Mouse (Mus musculus) kidney, adult 8-10 months (tissue): ENCODE measurements around the gene Cxxc4.
"Not testable (repeated sequence)": the region's sequence is repeated elsewhere in the genome, so short reads cannot be mapped to it uniquely, and the experiment has no call there.

ENCODE experiments used
- DNase-seq, 2 experiments: peaks; one replicate each; pipeline ENCODE4 v3.0.0; 2022

Cxxc4 gene

DNA sequence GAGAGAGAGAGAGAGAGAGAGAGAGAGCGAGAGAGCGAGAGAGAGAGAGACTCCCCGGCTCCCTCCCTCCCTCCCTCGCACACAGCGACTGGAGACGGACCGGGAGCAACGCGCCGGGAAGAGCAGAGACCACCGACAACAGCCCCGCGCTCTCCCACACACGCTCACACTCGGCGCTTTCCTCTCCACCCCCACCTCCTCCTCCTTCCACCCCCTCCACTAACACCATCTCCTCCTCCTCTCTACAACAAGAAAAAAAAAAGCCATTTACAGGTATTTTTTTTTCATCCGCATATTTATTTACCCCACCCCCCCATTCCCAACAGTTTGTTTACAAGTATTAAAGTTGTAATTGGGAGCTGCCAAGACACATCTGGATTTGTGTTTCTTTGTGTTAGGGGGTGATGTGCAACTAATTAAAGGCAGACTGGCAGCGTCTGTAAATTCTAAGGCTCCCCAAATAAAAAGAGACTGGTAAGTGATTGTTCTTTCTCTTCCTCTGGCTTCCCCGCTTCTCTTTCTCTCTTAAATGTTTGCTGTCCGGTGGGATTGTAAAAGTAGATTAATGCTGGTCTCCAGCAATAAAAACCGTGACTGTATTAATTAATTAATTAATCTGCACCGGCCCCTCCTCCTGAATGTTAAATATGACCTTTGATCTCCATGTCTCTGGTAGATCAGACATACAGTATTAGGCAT, at the start of gene Cxxc4:
TSS of gene Cxxc4 (plus strand) at position 71 of the 699 bp plus-strand sequence.
- no peak for DNase-seq

DNA sequence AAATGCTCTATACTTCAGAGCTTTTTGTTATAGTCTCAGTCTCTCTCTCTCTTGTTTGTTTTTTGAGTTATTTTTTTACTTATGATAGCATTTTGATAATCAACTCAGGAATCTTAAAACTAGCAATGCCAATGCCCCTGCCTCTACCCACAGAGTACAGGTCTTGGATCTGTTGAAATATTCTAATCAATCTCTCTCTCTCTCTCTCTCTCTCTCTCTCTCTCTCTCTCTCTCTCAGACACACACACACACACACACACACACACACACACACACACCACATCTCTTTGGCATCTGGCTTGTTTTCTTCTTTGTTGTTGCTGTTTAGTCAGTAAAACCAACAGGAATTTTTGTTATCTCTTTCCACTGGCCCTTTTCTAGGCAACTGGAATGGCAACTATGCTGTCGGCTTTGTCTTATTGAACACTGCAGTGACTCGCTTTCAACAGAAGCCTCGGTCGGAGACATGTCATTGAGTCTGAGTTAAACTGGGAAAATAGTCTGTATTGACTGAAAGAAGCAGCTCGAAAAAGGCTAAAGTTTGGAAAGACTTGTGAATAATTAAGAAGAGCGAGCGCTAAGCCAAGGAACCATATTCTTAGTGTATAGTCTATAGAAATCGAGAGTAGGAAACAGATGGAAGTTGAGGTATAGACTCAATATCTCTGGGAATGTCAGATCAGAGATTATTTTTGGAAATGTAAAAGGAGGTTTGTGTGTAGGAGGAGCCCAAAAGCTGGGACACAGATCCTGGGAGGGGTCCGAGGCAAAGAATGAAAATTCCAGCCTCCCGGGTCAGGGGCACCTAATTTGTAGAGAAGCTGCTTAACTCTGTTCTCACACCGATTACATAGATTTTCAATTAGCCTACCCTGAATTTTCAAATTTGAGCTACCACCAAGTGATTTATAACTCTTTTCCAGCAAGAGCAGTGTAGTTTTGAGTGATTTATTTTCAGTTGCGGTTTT, 47.0 kb upstream of the Cxxc4 start:
- no peak for DNase-seq

DNA sequence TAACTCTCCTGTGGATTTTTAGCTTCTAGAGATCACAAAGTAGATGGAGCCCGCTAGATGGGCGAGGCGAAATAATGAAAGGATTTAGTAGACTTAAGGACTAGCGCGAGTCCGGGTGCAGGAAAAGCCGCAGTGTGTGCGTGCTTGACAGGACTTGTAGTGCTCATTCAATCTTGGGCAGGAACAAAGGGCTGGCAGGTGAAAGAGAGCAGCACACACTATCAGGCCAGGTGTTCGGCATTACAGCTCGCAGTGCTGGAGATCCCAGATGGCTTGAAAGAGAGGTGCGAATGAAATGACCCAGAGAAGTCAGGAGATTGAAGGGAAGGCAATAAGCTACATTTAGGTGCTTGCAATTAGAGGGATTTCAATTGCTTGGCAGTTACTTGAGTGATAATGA, 46.2 kb upstream of the Cxxc4 start:
- no peak for DNase-seq

DNA sequence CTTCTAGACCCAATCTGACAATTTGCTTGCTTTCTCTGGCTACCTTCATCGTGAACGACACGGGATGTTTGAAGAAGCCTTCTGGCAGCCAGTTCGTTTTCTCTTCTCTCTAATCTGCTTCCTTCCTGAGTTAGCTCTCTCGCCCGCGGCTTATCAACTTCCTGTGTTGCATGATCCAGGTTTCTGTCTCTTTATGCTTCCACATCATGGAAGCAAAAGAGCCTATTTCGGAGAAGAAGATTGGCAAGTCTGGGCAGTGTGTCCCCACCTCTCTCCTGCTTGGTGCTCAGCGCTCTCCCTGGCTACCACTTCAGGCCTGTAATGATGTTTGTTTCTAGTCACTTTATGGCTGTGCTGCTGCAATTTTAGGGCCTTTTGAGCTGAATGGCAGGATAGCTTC, 36.4 kb upstream of the Cxxc4 start:
- DNase-seq: no peak

DNA sequence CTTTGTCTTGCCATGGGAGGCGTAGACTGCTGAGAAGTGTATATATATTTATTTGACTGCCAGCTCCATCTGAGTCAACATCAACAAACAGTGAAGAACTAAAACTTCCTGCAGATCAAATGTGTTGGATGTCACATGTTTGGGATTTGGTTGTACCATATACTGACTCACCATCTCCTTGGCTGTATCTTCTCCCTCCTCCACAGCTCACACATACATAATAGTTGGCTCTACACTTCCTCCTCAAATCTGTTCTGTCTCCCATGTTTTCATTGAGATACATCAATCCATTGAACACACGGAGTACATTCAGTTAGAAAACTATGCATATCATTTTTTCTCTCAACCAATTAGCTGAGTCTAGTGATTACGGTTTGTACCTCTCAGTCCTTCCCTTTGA, 29.7 kb upstream of the Cxxc4 start:
- DNase-seq: no peak

DNA sequence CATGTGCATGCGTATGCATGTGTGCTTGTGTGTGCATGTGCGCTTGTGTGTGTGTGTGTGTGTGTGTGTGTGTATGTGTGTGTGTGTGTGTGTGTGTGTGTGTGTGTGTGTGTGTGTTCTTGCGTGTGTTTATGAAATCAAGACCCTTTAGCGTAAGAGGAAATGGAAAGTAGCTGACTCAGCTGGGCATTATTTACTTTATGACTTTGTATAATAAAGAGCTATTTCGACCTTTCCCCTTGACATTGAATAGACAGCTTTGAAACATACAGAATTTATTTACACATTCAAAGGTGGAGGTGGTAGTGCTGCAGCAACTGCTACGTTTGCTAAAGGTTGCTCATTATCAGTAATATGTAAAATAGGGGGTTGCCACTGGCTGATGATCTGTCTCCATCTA, 25.3 kb upstream of the Cxxc4 start:
- DNase-seq: no peak

DNA sequence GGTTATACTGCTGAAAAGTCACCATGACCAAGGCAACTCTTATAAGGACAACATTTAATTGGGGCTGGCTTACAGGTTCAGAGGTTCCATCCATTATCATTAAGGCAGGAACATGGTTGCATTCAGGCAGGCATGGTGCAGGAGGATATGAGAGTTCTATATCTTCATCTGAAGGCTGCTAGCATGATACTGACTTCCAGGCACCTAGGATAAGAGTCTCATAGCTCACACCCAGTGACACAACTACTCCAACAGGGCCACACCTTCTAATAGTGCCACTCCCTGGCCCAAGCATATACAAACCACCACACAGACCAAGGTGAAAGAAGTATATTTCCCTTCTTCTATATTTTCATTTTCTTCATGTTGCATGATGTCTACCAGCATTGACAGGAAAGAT, 16.4 kb upstream of the Cxxc4 start:
- DNase-seq: not testable (repeated sequence)

DNA sequence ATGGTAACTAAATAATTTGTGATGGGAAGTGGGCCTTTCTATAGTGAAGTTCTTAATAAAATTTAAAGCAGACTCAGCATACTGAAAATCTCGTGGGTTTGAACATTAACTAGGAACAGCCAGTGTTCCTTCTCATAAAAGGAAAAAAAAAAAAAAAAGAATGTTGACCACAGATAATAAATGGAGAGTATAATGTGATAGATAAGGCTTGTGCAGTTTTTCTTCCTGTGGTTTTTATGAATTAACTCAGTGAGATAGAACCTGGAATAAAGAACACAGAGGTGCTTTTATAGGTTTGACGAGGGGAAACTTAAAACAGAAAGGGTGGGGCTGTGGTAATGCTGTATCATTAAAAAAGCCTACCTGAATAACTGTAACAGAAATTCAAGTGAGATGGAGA, 15.3 kb upstream of the Cxxc4 start:
- no peak for DNase-seq

DNA sequence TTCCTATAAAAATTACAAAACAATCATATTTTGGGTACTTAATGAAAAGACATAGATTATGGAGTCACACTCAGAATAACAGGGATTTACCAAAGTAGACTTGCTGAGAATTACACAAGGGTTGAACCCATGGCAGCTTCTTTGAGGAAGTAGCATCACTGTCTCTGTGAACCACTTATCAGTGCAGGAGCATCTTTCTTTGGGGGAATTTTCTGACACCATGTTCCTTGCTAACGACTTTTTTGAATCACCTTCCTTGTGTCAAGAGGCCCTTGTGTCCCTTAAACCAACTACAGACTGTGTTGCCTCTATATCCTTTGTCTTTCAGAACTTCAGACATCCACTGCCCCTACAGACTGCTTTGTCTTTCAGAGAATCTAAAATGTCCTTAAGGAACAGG, 13.7 kb upstream of the Cxxc4 start:
- DNase-seq: no peak

DNA sequence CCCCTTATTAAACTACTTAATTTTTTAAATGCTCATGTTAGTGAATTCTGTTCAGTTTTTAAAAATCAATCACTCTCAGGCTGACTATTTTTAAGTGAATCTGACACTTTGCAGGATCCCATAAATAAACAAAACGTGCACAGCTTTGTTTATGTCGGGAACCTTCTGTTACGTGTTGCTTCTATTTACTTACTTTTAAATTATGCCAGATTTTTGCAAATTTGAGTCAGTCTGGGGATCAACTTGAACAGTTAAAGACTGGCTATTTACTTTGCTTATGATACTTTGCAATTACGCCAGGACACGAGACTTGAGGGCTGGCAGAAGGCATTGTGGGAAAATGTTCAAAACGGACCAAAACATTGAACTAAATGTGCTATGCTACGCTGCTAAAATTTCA, 12.3 kb upstream of the Cxxc4 start:
- no peak for DNase-seq

DNA sequence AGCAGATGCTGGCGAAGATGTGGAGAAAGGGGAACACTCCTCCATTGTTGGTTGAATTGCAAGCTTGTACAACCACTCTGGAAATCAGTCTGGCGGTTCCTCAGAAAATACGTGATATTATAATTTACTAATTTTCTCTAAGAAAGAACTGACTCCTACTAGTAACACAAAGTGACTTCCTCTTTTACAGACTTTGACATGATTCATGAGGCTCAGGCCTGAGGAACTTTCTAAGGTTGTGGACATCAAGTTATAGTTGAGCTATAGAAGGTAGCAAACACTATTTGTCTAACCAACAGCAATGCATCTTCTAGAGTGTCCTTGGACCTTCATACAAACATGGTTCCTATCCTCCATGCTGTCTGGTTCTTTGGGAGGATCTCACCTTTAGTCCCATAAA, 10.4 kb upstream of the Cxxc4 start:
- no peak for DNase-seq

DNA sequence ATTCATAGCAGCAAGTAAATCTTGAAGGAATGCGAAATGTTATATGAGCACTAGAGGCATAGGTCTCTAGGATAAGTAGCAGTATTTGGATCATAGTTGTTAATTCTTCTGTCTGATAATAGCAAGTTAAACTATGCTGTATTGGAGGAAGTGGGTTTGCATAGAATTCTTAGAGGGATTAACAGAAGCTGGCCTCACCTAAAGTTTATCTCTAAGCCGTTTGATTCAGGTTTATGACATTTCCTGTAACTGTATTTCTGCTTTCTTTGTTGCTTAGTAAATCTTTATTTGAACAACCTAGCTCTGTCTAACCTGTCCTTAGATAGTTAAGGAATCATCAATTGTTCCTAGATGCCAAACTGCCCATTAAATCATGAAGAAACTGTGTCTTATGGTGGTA, 3.5 kb upstream of the Cxxc4 start:
- DNase-seq: no peak

DNA sequence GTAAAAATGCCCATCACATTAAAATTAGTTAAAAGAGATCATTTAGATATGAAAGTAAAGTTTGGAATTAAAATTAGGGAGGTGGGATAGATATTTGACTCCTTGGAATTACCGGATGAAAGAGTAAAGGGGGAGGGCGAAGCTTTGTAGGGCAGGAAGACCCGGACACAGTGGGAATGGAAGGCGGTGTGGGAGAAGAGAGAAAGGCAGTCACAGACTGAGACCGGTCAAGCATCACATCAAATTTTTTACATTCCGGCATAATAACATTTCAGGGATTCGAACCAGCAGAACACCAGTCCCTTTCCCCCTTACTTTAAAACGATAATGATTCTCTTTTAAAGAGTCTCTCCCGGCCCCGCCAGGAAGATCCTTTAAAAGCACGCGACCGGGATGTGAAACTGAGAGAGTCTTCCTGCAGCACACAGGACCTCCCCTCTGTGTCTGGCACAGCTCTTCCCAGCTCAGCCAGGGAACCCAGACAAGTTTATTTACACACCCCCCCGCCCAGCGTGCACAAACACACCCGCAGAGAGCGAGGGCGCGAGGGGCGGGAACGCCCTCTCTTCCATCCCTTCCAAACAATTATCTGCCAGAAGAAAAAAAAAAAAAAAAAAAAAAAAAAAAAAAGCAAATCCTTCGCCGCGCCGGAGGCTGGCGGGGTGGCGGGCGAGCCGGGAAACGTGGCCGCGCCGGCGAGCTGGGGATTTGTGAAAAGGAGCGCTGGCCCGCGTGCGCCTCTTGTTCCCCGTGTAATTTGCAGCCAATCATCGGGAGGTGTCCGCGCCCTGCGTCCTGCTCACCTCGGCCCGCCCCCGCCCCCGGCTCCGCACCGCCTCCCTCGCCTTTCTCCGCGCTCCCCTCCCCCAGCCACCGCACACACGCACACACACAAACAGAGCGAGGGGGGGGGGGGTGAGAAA, 532 bp upstream of the Cxxc4 start:
- peak; percentile 33 to 34 for DNase-seq

DNA sequence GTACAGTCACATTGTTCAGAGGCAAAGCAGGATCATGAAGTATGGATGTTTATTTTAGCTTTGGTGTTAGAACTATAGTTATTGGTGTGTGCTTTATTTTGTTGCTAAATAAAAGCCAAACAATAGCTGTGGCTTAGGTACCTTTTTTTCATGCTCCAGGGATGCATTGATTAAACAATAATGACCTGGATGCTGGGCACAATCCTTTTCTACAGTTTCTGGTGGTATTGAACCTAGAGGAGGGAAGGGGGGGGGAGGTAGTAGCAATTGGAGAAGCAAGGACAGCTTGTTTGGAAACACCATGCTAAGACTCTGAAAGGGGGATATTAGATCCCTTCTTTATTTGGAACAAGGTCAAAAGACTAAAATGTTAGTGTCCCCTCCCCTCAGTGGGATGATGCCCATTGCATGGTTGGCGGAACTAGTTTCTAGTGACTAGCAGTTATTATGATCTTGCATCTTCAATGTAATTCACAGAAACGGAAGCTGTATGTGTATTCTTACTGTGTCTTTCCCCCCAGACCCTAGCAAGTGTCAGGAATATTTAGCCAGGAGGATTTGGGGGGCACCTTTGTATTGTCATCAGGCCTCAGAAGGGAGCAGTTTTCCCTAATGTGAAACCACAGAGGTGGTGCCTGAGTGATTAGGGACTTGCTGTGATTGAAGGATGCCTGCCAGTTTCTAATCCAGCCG, 975 bp downstream of the Cxxc4 start:
- no peak for DNase-seq

DNA sequence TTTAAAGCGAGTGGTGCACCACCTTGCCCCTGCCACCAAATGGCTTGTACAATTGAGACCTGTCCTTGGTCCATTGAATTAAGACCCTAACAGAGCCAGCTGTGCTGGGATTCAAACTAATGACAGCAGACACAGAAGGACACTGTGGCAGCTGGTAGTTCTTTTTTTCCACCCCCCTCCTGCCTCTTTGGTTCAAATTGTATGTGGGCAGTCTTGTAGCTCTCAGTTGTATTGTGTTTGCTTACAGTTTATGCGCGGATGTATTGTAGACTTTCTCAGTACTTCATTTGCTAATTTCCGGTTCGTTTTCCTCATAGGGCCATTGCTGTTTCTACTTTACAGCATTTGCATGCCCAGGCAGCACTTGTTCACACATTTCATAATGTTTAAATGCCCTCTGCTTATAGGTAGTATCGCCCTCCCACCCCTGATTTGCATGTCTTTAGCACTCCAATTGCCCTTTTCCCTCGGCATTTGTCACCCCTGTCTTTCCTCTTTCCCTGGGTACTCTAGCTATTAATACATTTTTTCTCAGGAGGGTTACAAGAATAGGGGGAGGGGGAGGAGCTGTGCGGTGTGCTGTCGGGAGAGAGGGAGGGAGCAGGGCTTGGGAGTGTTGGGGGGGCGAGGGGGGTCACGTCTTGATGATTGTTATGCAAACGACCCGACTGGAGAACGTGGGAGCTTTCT, 2.5 kb downstream of the Cxxc4 start:
- no peak for DNase-seq

DNA sequence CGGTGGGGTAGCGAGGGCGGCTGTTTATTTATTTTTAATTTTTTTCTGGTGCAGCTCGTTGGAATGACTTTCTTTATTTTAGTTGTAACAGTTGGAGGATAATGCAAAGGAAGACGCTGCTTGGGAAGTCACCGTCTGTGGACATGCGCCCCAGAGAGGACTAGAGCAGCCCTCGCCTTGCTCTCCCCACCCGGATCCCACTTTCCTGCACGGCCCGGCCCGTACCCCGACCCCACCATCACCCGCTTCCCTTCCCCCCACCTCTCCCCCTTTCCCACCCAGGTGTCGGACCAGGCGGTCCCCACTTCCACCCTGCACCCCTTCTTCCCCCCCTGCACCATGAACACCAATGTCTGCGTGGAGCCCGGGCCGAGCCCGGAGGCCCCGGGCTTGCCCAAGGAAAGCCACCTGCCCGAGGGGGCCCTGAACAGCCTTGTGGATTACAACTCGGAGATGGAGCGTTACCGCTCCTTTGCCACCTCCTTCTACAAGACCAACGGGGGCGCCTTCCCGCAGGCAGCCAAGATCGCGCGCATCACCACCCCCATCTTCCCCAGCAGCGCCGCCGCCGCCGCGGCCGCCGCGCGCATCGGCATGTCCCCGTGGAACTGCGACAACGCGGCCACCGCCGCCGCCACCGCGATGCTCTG, 3.2 kb downstream of the Cxxc4 start:
- DNase-seq: peak in 1 of 2 experiments; percentile 14

DNA sequence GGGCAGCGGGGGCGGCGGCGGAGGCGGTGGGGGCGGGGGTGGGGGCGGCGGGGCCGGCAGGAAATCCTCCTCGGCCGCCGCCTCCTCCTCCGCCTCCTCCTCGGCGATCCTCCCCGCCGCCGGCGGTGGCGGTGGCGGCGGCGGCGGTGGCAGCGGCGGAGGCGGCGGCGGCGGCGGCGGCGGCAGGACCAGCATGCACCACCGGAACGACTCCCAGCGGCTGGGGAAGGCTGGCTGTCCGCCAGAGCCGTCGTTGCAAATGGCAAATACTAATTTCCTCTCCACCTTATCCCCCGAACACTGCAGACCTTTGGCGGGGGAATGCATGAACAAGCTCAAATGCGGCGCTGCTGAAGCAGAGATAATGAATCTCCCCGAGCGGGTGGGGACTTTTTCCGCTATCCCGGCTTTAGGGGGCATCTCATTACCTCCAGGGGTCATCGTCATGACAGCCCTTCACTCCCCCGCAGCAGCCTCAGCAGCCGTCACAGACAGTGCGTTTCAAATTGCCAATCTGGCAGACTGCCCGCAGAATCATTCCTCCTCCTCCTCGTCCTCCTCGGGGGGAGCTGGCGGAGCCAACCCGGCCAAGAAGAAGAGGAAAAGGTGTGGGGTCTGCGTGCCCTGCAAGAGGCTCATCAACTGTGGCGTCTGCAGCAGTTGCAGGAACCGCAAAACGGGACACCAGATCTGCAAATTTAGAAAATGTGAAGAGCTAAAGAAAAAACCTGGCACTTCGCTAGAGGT, 3.9 kb downstream of the Cxxc4 start:
- peak; percentile 35 to 41 for DNase-seq

DNA sequence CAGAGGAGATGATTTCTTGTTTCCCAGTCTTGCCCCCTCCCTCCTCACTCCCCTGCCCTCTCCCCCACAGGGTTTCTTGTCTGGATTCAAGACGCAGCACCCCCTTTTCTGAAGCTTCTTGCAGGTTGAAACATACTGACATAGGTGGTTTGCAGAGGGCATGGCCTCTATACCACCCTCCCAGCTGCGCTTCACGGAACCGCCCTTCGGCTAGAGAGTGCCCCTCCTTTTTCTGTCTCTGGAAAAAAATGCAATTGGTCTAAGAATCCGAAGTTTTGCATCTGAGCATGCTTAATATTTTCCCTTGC, 4.4 kb downstream of the Cxxc4 start:
- DNase-seq: no peak

DNA sequence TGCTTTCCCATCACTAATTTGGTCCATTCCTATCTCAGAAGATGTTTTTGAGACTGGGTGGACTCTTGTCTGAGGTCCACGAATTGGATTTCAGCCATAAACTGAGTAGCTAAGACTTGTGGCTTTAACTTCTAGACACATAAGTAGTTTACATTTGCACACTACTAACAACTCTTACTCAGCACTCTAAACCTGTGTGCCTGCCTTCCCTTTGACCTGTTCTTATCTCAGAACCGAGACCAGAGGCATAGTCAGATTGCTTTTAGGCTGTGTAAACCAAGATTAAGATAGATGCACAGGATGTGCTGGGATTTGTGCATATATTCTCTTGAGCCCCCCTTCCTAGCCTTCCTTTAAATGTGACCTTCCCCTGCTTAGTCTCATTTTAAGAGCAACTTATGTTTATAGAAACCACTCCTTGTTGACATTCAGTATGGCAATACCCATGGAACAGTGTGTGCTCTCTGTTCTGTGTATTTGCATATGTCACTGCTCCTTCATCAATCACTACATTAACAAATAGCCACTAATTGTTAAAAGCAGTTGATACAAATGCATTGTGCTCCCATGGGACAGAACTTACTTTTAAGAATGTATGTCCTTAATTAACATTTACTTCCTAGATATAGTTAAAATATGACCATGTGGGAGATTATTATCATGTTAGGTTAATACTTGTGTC, 7.0 kb downstream of the Cxxc4 start:
- DNase-seq: no peak

DNA sequence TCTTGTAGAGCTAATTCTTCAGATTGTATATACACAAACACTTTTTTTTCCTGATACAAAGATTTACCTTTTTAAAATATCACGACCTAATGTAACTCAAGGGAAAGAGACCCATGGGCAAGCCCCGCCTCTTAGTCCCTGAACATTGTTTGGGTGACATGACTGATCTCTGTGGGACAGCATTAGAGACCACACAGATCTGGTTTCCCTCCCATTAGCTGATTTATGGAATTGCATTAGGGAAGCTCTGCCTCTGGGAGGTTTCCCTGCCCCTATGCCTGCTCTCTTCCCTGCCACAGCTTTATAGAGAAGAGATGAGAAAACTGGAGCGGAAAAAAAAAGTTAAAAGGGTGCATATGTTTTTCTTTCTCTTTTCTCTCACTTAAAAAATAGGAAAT, 7.6 kb downstream of the Cxxc4 start:
- no peak for DNase-seq
